Mouse (Mus musculus) embryonic fibroblast, embryonic 13.5 days (primary cell): ENCODE measurements at regions not wholly inside any gene's neighbourhood (a gene's known extent, or its start where the extent isn't known, plus 50 kb on each side); places are given as distances from the start of the nearest gene placed in this dataset.

Experiments used
- H3K27ac ChIP-seq: 2 replicates; pipeline ENCODE4 v1.5.1; 2012; ENCODE audit warnings: low read length, control low read depth, inconsistent platforms; ENCODE audit not compliant: insufficient read depth
- H3K4me1 ChIP-seq: 2 replicates; pipeline ENCODE4 v1.6.1; 2011; ENCODE audit warnings: low read length; ENCODE audit not compliant: control insufficient read depth, insufficient read depth
- H3K4me3 ChIP-seq: 2 replicates; pipeline ENCODE4 v1.5.1; 2011; ENCODE audit warnings: mild to moderate bottlenecking, control low read depth, low read length; ENCODE audit not compliant: insufficient read depth
- CTCF ChIP-seq: IDR thresholded peaks from 2 replicates; pipeline ENCODE4 v1.5.1; 2011; ENCODE audit warnings: mild to moderate bottlenecking, control low read depth, low read length, moderate library complexity, borderline replicate concordance; ENCODE audit not compliant: insufficient read depth
- POLR2A ChIP-seq: IDR thresholded peaks from 2 replicates; pipeline ENCODE4 v1.6.1; 2011; ENCODE audit warnings: low read depth, mild to moderate bottlenecking, control low read depth, low read length, moderate library complexity

GRCm38 (mm10) chr14:123081016-123081714 lies 97.3 kb upstream of the Tmtc4 start:
- TF ChIP-seq POLR2A (no peak), CTCF (no peak)
- Histone ChIP-seq H3K4me1 (no peaks in the 10 kb centered on the region), H3K4me3 (no peak overlapping the region), H3K27ac (no peak overlapping the region)

- TF ChIP-seq CTCF (no peak), POLR2A (no peak)
- H3K4me1 ChIP-seq, result no peaks in the 10 kb centered on the region
- no peak overlapping the region for H3K4me3 ChIP-seq
- no peak overlapping the region for H3K27ac ChIP-seq
Measured at GRCm38 (mm10) chr14:123079733-123080132, 95.9 kb upstream of the Tmtc4 start.

- Histone ChIP-seq H3K4me3 (no peak overlapping the region), H3K4me1 (no peaks in the 10 kb centered on the region), H3K27ac (no peak overlapping the region)
- no peak for TF ChIP-seq CTCF
- no peak for TF ChIP-seq POLR2A
Measured at GRCm38 (mm10) chr14:123078804-123079203, 95.0 kb upstream of the Tmtc4 start.

- TF ChIP-seq CTCF (no peak), POLR2A (no peak)
- Histone ChIP-seq H3K4me1 (no peaks in the 10 kb centered on the region), H3K27ac (no peak overlapping the region), H3K4me3 (no peak overlapping the region)
Measured at GRCm38 (mm10) chr14:123066344-123066743, 82.5 kb upstream of the Tmtc4 start.

- no peak overlapping the region for H3K4me3 ChIP-seq
- H3K4me1 ChIP-seq, result no peaks in the 10 kb centered on the region
- H3K27ac ChIP-seq, result no peak overlapping the region
- TF ChIP-seq CTCF (no peak), POLR2A (no peak)
Measured at GRCm38 (mm10) chr14:123065566-123065965, 81.7 kb upstream of the Tmtc4 start.

GRCm38 (mm10) chr14:123065136-123065535 lies 81.3 kb upstream of the Tmtc4 start:
- Histone ChIP-seq H3K4me1 (no peaks in the 10 kb centered on the region), H3K27ac (no peak overlapping the region), H3K4me3 (no peak overlapping the region)
- TF ChIP-seq CTCF, result no peak
- no peak for TF ChIP-seq POLR2A

GRCm38 (mm10) chr14:123062908-123063307 lies 79.1 kb upstream of the Tmtc4 start:
- no peak overlapping the region for H3K4me3 ChIP-seq
- no peak overlapping the region for H3K27ac ChIP-seq
- TF ChIP-seq POLR2A (no peak), CTCF (no peak)
- no peaks in the 10 kb centered on the region for H3K4me1 ChIP-seq

- TF ChIP-seq POLR2A (no peak), CTCF (no peak)
- H3K27ac ChIP-seq, result peak overlapping the region; percentile 69; the same call in 1 of the 2 replicates
- H3K4me3 ChIP-seq, result no peak overlapping the region
- H3K4me1 ChIP-seq, result no peaks in the 10 kb centered on the region
Measured at GRCm38 (mm10) chr14:123056976-123057375, 73.1 kb upstream of the Tmtc4 start.

GRCm38 (mm10) chr14:123048451-123048850 lies 64.6 kb upstream of the Tmtc4 start:
- TF ChIP-seq POLR2A (no peak), CTCF (no peak)
- Histone ChIP-seq H3K4me3 (no peak overlapping the region), H3K4me1 (peaks cover 5% of the 10 kb centered on the region), H3K27ac (no peak overlapping the region)

GRCm38 (mm10) chr14:123040046-123040445 lies 56.2 kb upstream of the Tmtc4 start:
- no peak for TF ChIP-seq POLR2A
- no peak for TF ChIP-seq CTCF
- Histone ChIP-seq H3K4me1 (no peaks in the 10 kb centered on the region), H3K4me3 (no peak overlapping the region), H3K27ac (no peak overlapping the region)

- H3K4me1 ChIP-seq, result no peaks in the 10 kb centered on the region
- no peak overlapping the region for H3K4me3 ChIP-seq
- TF ChIP-seq POLR2A, result no peak
- TF ChIP-seq CTCF, result no peak
- no peak overlapping the region for H3K27ac ChIP-seq
Measured at GRCm38 (mm10) chr14:123037444-123037843, 53.6 kb upstream of the Tmtc4 start.
